Mouse (Mus musculus) kidney, postnatal 4 days (tissue): ENCODE data around the gene Mrpl51.
A peak's percentile ranks its signal among the peaks of the same experiment; 100 is the strongest.

Source experiments
- DNase-seq, 2 experiments: peaks; one replicate each; pipeline ENCODE4 v3.0.0; 2021; ENCODE audit warnings: mixed read lengths in 2 of 2

Mrpl51 gene

DNA sequence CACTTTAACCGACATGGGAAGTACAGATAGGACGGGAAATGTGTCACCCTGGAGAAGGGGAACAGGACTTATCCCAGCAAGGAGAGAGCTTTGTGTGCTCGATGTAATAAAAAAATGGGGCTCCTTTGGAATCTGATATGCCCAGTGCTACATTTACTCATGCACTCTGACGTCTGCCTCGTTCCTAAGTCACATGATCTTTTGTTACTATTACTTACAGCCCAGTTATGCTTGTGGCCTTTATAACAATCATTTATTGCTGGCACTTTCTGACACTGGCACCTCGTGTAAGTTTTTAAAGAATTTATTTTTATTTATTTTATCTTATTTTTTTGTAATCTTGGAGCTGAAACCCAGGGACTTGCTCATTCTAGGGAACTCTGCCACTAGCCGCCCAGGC lies 1.8 kb downstream of the Mrpl51 start:
- no peak for DNase-seq

DNA sequence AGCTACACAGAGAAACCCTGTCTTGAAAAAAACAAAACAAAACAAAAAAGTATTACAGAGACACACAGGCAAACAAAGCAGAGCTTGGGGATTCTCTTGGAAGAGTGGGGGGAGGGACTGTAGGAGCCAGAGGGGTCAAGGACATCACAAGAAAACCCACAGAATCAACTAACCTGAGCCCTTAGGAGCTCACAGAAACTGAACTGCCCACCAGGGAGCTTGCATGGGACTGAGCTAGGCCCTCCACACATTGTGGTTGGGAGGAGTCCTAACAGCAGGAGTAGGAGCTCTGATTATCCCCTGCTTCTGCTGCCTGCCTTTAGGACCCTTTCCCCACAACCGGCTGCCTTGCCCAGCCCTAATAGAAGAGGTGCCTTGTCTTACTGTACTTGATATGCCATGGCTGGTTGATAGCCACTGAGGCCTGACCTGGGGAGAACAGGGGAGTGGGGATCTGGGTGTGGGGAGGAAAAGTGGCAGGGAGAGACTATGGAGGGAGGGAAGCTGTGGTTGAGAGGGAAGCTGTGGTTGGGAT lies 4.0 kb downstream of the Mrpl51 start:
- no peak for DNase-seq

DNA sequence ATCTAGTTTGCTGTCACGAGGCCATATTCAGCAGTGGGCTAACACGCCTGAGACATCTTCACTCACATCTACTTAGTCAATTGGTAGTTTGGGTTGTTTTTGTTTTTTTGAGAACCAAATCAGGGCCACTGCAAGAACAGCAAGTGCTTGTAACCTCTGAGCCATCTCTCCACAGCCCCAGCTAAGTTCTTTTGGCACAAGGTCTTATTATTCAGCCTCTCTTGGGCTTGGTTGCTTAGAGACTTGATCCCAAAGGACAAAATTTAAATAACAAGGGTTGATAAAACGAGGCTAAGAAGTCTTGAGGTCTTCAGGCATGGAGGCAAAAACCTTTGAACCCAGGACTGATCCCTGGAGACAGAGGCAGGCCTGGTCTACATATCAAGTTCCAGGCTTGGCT lies 4.7 kb downstream of the Mrpl51 start:
- no peak for DNase-seq

DNA sequence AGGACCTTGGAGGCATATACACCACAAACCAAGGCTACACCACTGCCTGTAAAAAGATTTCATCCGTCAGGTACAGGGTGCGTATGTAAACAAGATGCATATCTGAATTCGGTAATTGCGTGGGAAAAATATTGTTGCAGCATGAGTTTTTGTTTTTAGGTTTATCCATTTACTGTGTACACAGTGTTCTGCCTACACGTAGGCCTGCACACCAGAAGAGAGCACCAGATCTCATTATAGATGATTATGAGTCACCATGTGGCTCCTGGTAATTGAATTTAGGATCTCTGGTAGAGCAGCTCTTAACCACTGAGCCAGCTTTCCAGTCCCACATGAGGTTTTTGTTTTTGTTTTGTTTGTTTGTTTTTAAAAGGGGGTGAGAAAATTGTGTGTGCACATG lies 5.6 kb downstream of the Mrpl51 start:
- no peak for DNase-seq

DNA sequence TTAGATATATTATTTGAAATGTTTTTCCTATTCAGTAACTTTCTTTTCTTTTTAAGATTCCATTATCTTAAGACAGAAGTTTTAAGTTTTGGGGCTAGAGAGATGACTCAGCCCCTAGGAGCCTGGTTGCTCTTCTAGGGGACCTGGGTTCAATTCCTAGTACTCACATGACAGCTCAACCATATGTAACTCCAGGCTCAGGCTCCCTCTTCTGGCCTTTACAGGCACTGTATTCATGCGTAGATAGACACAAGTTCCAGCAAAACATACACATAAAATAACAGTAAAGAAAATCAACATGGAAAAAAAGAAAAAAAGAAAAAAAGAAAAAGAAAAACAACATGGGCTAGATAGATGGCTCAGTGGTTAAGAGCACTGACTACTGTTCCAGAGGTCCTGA lies 18.8 kb downstream of the Mrpl51 start:
- no peak for DNase-seq

DNA sequence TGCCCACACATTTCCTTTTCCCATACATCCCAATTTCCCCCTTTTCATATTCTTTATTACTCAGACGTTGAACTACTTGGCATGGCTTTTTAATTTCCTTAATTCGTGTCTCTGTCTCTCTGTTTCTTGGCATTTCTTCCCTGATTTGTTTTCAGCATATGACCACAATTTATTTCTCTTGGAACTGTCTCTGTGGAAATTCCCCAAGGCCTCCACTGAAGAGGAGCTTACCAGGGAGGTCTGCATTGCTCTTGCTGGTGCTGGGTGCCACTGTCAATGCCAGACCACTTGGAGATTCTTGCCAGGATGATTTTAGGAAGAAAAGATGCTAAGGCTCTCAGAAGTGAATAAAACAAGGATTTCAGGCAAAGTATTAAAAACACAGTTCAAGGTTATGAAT lies 21.0 kb downstream of the Mrpl51 start:
- DNase-seq, result no peak

DNA sequence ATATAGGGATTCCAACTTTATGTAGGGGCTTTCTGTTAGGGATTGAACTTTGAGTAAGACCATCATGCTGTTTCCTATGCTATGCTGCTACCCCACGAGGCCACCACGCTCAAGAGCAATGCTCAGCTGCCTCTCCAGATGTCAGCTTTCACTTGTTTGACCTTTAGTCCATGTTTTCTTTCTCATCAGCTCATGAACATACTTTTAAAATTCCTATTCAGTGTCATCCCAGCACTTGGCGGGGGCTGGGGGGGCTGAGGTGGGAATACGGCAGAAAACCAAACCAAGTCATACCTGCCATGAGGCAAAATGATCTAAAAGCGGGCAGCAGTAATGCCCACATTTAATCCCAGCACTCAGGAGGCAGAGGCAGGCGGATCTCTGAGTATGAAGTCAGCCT lies 21.5 kb downstream of the Mrpl51 start:
- no peak for DNase-seq

DNA sequence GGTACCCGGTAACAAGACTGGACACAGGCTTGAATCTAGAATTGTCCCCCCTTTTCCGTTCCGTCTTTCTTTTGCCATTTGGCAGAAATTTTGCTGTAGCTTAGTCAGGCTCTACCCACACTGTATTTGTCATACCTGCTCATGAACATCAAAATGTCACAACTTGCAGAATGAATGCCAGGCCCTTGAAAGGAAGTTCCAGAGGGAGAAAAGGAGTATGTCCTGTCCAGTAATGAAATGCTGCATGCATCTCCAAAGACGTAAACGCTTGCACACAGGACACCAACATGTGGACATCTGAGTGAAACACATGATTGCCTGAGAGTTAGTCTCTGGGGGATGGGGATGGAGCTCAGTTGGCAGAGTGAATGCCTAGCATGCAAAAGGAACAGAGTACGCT lies 22.1 kb downstream of the Mrpl51 start:
- DNase-seq, result no peak

DNA sequence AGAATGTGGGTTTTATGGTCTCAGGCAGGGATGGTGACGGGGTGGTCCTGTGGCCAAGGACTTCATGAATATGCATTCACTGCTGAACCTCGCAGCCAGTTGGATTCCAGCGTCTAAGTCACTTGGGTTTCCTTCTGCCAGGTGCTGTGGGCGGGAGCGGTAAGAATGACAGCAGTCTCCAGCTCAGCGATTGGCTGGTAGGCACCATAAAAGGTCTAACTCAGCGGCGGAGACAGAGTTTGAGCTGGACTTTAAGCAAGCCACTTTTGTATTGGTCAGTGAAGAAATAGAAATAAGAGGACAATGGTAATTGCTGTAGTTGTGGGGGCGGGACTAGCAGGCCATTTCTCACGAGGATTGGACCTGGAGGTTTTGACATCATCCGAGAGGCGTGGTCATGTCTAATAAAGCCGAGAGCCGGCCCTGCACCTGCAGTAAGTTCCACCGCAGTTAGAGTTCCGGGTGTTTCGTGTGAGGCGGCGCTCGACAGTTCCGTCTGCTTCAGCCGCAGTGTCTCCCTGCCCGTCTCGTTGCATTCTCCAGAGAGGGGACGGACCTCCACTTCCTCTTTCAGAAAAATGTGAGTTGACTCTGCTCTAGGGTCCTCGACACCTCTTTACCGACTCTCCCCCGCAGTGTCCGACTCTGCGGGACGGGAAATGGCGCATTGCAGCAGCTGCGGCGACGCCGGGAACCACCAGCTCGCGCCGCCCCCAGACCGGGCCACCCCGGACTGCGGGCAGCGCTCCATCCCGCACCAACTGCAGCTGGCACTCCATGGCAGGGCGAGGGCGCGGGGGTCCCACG lies 23.8 kb downstream of the Mrpl51 start, which contains the start of gene Vamp1:
Gene Vamp1 (plus strand): TSS at position 404 of the 807 bp plus-strand sequence.
- peak; percentile 94 to 96 for DNase-seq

DNA sequence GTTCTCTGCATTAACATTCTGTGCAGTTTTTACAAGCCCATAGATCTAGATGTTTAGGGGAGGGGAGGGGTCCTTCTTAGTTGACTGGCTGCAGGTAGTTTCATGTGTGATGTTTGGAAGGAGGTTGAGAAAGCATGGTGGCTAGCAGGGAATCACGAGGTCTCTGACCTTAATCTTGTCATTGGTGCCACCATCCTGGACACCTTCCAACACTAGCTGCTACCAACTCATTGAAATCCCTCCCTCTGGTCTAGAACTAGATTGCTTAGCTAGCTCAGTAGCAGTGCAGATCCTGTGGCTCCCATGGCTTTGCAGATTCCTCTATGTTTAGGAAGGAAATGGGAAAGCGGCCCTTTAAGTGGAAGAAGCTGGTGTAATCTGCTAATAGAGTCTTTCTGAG lies 25.3 kb downstream of the Mrpl51 start:
- no peak for DNase-seq

DNA sequence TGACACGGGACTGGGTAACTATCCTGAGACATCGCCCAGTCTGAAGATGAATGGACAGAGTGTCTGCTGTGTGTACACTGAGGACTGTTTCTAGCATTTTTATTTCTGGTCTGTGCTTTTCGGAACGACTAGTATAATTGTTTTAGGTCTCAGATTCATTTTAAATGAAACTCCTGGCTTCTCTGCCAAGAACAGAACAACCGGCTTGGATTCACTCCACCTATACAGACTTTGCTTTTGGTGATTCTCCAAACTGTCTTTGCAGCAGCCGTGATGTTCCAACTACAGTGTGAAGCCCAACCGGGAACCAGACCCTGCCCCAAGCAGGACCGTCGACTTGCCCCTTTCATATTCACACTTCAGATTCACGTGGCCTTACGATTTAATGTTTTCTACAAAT lies 26.3 kb downstream of the Mrpl51 start:
- no peak for DNase-seq

DNA sequence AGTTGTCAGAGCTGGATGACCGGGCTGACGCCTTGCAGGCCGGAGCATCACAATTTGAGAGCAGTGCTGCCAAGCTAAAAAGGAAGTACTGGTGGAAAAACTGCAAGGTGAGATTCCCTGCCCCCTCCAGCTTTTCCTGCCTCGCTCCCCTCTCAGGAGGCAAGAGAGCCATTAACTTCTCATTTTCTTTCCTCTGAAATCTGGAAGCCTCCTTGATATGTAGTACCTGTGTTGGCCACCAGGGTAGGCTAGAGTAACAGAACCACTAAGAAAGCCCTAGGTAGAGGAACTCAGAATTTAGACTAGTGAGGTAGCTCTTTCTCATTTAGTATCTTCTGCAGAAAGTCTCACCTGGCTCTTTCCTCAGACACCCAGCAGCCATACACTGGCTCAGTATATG lies 27.4 kb downstream of the Mrpl51 start:
- peak; percentile 63 to 72 for DNase-seq

DNA sequence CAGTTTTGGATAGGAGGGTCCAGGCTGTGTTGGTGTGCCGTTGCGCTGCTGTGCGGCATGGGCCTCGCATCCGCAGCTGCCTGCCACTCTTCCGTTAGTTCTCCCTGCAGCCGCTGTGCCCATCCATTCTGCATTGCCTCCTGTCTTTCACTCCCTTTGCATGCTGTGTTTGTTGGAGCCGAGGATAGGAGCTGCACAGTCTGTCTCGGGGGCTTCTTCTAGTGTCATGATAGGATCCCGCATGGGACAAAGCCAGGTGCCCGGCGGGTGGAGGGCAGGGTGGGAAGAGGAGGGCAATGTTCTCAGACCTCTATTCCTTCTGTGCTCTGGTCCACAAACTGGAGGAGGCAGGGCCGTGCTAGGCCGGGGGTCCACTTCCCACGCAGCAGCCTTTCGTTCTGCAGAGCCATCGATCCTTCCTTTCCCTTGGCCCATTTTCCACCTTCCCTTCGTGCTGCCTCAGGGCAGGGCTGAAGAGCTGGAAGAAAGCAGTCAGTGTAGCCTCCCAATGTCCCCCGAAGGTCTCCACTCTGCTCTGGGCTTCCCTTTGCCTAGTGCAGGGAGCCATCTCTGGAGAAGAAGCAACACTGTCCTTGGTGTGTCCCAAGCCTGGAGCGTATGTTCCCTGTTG lies 29.6 kb downstream of the Mrpl51 start:
- no peak for DNase-seq

DNA sequence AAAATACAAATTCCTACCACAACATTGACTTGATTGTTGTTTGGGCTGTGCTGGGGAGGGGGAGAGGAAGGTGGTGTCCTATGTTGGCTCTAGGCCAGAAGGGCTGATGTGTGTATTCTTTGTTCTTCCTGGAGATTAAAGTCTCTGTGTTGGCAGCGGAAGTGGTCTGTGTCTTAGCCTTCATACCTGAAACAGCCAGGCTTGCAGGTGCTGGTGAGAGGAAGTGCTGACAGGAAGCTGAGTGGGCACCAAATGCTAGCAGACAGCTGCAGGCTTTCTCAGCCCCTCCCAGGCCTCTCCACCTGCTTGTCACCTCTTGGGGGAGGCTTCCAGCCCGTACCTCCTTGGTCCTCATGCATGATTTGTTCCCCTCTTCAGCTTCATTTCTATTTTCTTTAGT lies 30.5 kb downstream of the Mrpl51 start:
- peak in 1 of 2 experiments; percentile 32 for DNase-seq

DNA sequence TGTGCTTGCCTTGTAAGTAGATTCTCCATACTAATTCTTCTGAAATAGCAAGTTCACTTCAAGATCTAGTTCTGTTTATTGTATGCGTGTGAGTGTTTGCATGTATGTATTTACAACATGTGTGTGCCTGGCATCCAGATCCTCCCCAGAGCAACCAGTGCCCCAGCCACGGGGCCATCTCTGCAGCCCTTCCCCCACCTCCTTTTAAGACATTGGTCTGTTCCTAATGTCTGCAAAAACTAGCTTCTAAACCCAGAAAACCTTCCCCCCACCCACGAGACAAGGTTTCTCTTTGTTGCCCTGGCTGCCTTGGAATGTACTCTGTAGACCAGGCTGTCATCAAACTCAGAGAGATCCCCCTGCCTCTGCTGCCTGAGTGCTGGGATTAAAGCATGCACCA lies 31.0 kb downstream of the Mrpl51 start:
- DNase-seq, result no peak

DNA sequence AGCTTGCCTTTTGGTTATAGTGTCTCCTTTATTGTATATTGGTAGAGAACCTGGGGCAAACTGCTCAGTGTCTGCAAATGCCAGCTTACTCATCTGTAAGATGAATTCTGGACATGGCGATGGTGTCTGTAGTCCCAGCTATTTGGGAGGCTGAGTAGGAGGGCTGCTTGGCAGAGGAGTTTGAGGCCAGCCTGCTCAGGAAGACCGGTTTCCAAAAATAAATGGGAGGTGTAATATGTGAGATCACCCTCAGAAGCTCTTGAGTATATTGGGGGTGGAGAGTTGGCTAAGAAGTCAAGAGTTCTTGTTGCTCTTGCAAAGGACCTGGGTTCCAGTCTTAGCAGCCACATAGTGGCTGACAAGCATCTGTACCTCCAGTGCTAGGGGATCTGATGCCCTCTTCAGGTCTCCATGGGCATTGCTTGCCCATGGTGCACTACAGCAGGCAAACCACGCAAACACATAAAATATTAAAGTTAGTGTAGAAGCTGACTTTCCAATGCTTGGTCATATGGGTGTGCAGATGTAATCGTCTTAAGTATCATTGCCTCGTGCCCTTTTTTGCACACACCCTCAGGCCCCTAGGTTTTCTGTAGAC lies 34.0 kb downstream of the Mrpl51 start:
- peak in 1 of 2 experiments; percentile 31 for DNase-seq

DNA sequence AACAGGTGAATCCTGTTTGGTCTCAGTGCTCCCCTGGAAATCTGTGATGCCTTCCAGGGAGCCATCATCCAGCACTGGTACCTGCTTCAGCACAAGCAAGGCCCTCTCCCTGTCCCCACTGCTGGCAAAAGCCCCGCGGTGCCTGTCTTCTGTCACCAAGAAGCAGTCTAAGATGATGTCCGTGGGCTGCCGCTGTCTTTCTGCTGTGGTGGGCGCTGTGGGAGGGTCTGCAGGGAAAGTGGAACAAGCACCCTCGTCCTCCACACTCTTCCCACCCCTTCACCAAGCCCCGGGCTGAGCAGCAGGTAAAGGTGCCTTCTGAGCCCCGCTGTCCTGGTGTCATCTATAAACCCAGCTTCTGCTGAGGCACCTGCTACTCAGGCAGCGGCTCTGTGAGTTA lies 39.0 kb downstream of the Mrpl51 start:
- DNase-seq, result no peak

DNA sequence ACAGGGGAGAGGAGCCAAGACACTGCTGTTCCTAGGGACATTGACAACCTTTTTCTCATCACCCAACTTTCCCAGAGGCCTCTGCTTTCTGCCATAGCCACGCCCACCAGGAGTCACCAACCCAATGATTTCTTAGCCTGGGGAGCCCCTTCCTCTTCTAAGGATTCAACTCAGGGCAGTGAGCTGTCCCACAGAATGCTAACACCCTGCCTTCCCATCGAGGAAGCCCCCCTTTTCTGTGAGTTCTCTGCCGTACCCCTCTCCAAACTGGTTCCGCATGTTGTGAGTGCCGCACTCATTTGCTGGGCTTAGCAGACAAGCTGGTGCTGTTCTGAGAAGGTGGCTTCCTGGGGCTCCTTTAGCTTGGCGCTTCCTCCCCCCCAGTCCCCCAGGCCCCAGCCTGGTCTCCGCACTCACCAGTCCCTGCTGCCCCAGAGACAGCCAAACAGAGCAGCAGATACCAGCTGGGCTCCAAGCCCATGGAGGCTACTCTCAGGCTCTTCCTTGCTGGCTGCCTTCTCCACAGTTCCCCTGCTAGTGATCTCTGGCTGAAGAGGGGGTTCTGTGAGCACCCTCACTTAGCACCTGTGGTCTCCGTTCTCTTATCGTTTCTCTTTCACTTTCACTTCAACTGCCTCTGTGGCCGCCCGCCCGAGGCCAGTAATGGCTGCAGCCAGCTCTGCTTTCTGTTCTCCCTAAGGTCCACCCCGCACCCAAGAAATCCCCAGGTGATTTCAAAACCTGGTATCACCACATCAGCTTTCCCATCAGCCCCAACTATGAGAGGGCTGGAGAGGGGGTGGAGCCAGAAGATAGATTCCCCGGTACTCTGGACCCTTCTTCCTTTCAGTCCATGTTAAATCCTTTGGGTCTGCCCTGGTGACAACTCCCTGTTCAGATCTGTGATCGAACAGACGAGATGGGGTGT lies 39.8 kb downstream of the Mrpl51 start, which contains the start of gene Tapbpl:
Gene Tapbpl (minus strand): TSS at position 744 of the 928 bp plus-strand sequence.
- peak; percentile 68 to 76 for DNase-seq

DNA sequence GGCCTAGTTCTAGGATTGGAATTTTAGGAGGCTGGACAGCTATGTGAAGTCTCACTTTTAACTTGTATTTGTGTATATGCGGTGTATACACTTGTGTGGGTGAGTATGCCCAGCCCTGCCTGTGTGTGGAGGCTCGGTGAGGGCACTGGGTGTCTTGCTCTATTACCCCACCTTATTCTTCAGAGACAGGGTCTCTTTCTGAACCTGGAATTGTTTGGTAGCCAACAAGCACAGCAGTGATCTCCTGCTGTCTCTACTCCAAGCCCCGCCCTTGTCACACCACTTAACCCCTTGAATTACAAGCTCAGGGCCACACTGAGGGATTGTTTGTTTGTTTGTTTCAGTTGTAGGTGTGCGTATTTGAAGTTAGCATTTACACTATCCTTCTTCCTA lies 40.4 kb downstream of the Mrpl51 start:
- DNase-seq, result peak in 1 of 2 experiments; percentile 26

DNA sequence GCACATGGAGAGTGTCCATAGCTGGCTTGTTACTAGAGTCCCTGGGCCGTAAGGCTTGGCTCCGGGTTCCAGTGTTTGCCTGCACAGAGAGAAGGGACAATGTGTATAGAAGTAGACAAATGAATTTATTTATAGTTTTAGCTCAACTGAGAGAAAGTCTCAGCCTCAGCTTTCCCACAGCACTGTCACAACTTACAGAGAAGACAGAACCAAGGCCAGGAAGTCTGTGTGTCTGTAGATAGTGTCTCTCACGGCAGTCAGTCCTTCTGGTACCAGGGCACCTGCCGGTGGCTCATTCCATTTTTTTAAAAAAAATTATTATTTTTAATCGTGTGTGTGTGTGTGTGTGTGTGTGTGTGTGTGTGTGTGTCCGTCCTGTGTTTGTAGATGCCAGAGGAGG lies 40.9 kb downstream of the Mrpl51 start:
- DNase-seq, result no peak

DNA sequence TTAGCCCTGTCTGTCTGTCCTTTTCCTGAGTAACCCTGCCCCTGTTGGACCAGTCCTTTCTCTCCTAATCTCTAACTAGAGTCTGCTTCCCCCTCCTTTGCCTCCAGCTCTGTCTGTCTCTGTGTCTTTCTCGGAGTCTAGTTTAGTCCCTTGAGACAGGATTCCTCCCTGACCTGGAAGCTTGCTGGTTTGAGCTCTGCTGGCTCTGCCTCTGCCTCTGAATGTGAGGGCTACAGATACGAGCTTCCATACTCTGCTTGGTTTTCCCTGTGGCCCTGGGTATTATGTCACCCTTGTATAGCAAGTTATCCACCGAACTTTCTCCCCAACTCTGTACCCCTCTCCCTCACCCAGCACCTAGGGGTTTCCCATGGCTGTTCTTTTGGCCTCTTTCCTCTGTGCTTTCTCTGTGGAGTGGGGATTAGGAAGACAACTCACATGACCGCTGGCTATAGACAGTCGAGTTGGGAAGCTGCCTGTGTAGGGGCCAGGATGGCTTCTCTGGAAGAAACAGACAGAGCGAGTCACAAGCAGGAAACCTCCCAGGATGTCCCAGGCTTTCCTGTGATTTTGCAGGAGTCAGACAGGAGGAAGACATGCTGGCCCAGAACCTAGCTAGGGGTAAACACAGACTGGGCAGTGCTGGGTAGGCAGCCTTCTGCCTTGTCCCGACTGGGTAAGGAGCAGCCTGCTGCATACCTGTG lies 42.4 kb downstream of the Mrpl51 start:
- DNase-seq, result no peak

DNA sequence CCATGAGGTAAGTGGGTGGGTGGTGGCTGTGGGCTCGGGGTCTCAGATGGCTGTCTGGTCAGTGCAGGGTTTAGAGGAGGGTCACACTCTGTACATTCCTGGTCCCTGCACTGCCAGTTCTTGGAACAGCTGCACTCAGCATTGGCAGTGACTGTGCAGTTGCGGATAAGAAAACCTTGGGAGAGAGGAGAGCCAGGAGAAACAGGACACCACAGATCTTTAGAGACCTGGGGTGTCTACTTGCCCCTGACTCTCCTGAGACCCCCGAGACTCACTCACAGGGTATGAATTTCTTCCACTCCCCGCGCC lies 42.9 kb downstream of the Mrpl51 start:
- no peak for DNase-seq
